Mouse (Mus musculus): ENCODE measurements around the gene Gm3417. TPM values are rescaled to one million over a fixed set of nuclear protein-coding genes. Genes with fewer than 3 reads are reported as not detected.
"Not testable (repeated sequence)": the region's sequence is repeated elsewhere in the genome, so short reads cannot be mapped to it uniquely, and the experiment has no call there.

The Gm3417 gene
- polyA plus RNA-seq (2015; fragmentation: Nextera tagmentation; extraction: Ambion mirVana): 1.3 and 1.6 TPM in 2 replicates

GRCm38 (mm10) chr17:14978362-14979038 lies at the start of gene Gm3417, which contains the start of gene 9030025P20Rik:
Gene Gm3417, minus strand, starts transcription at chr17:14978790.
Gene 9030025P20Rik, plus strand, starts transcription at chr17:14978468.
- not testable (repeated sequence) for H3K27ac ChIP-seq; H3K27me3 ChIP-seq; H3K9me3 ChIP-seq; H3K4me1 ChIP-seq (replicated peaks); H3K9ac ChIP-seq; H3K36me3 ChIP-seq
- ATAC-seq (ENCODE audit: low FRiP score): peak; percentile 99
- WGBS: no CpG with 5 or more reads among the region's 60 CpGs
- H3K4me3 ChIP-seq: 0 out of 2 replicates have a peak within 1 kb of the TSS, but pooled peaks have one; percentile 21
- H3K4me2 ChIP-seq: peak within 1 kb of the TSS; percentile 40

GRCm38 (mm10) chr17:15025513-15025912 lies 46.9 kb upstream of the Gm3417 start:
- H3K4me3 ChIP-seq; H3K36me3 ChIP-seq; H3K4me1 ChIP-seq (replicated peaks); ATAC-seq (ENCODE audit: low FRiP score); H3K9me3 ChIP-seq; H3K9ac ChIP-seq; H3K27ac ChIP-seq; H3K27me3 ChIP-seq; H3K4me2 ChIP-seq: not testable (repeated sequence)
- no CpG with 5 or more reads among the region's 6 CpGs for WGBS

- not testable (repeated sequence) for H3K4me1 ChIP-seq (replicated peaks); H3K9me3 ChIP-seq; H3K27ac ChIP-seq; H3K27me3 ChIP-seq; H3K4me3 ChIP-seq; H3K9ac ChIP-seq; H3K36me3 ChIP-seq; H3K4me2 ChIP-seq
- WGBS: no CpG with 5 or more reads among the region's 48 CpGs
- ATAC-seq (ENCODE audit: low FRiP score): peak; percentile 93
Observed at GRCm38 (mm10) chr17:15024502-15025193, 46.1 kb upstream of the Gm3417 start.

- ATAC-seq (ENCODE audit: low FRiP score): peak; percentile 79
- H3K27ac ChIP-seq; H3K9me3 ChIP-seq; H3K27me3 ChIP-seq; H3K4me2 ChIP-seq; H3K9ac ChIP-seq; H3K4me1 ChIP-seq (replicated peaks); H3K4me3 ChIP-seq; H3K36me3 ChIP-seq: not testable (repeated sequence)
- WGBS: no CpG with 5 or more reads among the region's 97 CpGs
Observed at GRCm38 (mm10) chr17:15023878-15024492, 45.4 kb upstream of the Gm3417 start.

GRCm38 (mm10) chr17:15021503-15022220 lies 43.1 kb upstream of the Gm3417 start:
- H3K36me3 ChIP-seq; H3K4me3 ChIP-seq; H3K9me3 ChIP-seq; H3K4me1 ChIP-seq (replicated peaks); ATAC-seq (ENCODE audit: low FRiP score); H3K4me2 ChIP-seq; H3K27me3 ChIP-seq; H3K27ac ChIP-seq; H3K9ac ChIP-seq: not testable (repeated sequence)
- 72% methylated on average over 3 of the region's 3 CpGs for WGBS

GRCm38 (mm10) chr17:15009706-15010413 lies 31.3 kb upstream of the Gm3417 start, which contains the start of gene Gm3435:
Gene Gm3435, plus strand, starts transcription at chr17:15010176.
- not testable (repeated sequence) for H3K4me2 ChIP-seq; H3K4me3 ChIP-seq; H3K9ac ChIP-seq; H3K27ac ChIP-seq; H3K4me1 ChIP-seq (replicated peaks); H3K27me3 ChIP-seq; H3K36me3 ChIP-seq; H3K9me3 ChIP-seq
- peak; percentile 98 for ATAC-seq (ENCODE audit: low FRiP score)
- WGBS: no CpG with 5 or more reads among the region's 60 CpGs

- not testable (repeated sequence) for H3K36me3 ChIP-seq; ATAC-seq (ENCODE audit: low FRiP score); H3K4me1 ChIP-seq (replicated peaks); H3K27ac ChIP-seq; H3K4me3 ChIP-seq; H3K9ac ChIP-seq; H3K27me3 ChIP-seq; H3K9me3 ChIP-seq; H3K4me2 ChIP-seq
- WGBS: no CpG with 5 or more reads among the region's 3 CpGs
Observed at GRCm38 (mm10) chr17:15009088-15009487, 30.5 kb upstream of the Gm3417 start.

GRCm38 (mm10) chr17:15000047-15000446 lies 21.5 kb upstream of the Gm3417 start:
- not testable (repeated sequence) for H3K4me1 ChIP-seq (replicated peaks); ATAC-seq (ENCODE audit: low FRiP score); H3K27me3 ChIP-seq; H3K9me3 ChIP-seq; H3K4me2 ChIP-seq; H3K27ac ChIP-seq; H3K36me3 ChIP-seq; H3K4me3 ChIP-seq; H3K9ac ChIP-seq
- WGBS: no CpG with 5 or more reads among the region's 4 CpGs

- not testable (repeated sequence) for H3K4me2 ChIP-seq; H3K9me3 ChIP-seq; H3K27me3 ChIP-seq; H3K36me3 ChIP-seq; H3K4me3 ChIP-seq; ATAC-seq (ENCODE audit: low FRiP score); H3K9ac ChIP-seq; H3K27ac ChIP-seq; H3K4me1 ChIP-seq (replicated peaks)
- no CpG with 5 or more reads among the region's 5 CpGs for WGBS
Observed at GRCm38 (mm10) chr17:14994140-14994539, 15.6 kb upstream of the Gm3417 start.

- peak; percentile 90 for ATAC-seq (ENCODE audit: low FRiP score)
- not testable (repeated sequence) for H3K4me2 ChIP-seq; H3K36me3 ChIP-seq; H3K4me3 ChIP-seq; H3K9ac ChIP-seq; H3K4me1 ChIP-seq (replicated peaks); H3K27me3 ChIP-seq; H3K9me3 ChIP-seq; H3K27ac ChIP-seq
- WGBS: no CpG with 5 or more reads among the region's 47 CpGs
Observed at GRCm38 (mm10) chr17:14993139-14993832, 14.7 kb upstream of the Gm3417 start.

GRCm38 (mm10) chr17:14992522-14993138 lies 14.0 kb upstream of the Gm3417 start:
- WGBS: no CpG with 5 or more reads among the region's 98 CpGs
- peak; percentile 78 for ATAC-seq (ENCODE audit: low FRiP score)
- H3K9ac ChIP-seq: not testable (repeated sequence)

More at GRCm38 (mm10) chr17:14992522-14993138, 14.0 kb upstream of the Gm3417 start:
- H3K4me1 ChIP-seq (replicated peaks); H3K4me3 ChIP-seq; H3K27ac ChIP-seq; H3K9me3 ChIP-seq; H3K27me3 ChIP-seq; H3K4me2 ChIP-seq; H3K36me3 ChIP-seq: not testable (repeated sequence)

Measured in hindbrain, embryonic 13.5 days (tissue).